Comparison of ENCODE assay signal across 8 mouse cellular contexts in genomic region chr1:37997867-37998266, GRCm38 (mm10). TPM values are rescaled to one million over a fixed set of nuclear protein-coding genes. Genes with fewer than 3 reads are reported as not detected.
DNase-seq lines count a peak whose midpoint lies in the region; ATAC-seq lines count a peak whose summit lies in the region.

TSS of gene Txndc9 (minus strand) at chr1:37997893.
TSS of gene Eif5b (plus strand) at chr1:37998010.

- H3K4me1 ChIP-seq in hindbrain, embryonic 16.5 days (ENCODE audit: control insufficient read depth, insufficient read depth, low read depth, low read length), result peaks cover 14% of the 10 kb centered on the region

- peak; percentile 92 for DNase-seq in T-cell, adult 2 months (ENCODE audit: low spot score)
- DNase-seq in cerebellum, postnatal 36 days, result peak; percentile 94 to 97
- DNase-seq in gastrocnemius, adult 18-20 months (ENCODE audit: low spot score), result peak; percentile 92
- DNase-seq in left cerebral cortex, adult 18-20 months (ENCODE audit: low spot score in 2 of 2), result peak; percentile 94 to 96
- DNase-seq in right cerebral cortex, adult 18-20 months, result peak; percentile 98
- DNase-seq in urinary bladder, postnatal 10 days (ENCODE audit: low spot score), result peak; percentile 78

- H3K9ac ChIP-seq in hindbrain, embryonic 16.5 days (ENCODE audit: low read depth, low read length), result peak within 1 kb of the TSS; percentile 90

- H3K79me2 ChIP-seq in macrophage (ENCODE audit: inconsistent target), result peaks cover 84% of the 10 kb centered on the region

- H3K4me2 ChIP-seq in hindbrain, embryonic 16.5 days (ENCODE audit: low read length), result peak within 1 kb of the TSS; percentile 70

- ATAC-seq in hindbrain, embryonic 16.5 days, result peak; percentile 94

- no peaks in the 10 kb centered on the region for H3K9me3 ChIP-seq in hindbrain, embryonic 16.5 days (ENCODE audit: control insufficient read depth, low read length)

- H3K27ac ChIP-seq in hindbrain, embryonic 16.5 days (ENCODE audit: low read depth, low read length), result peak within 1 kb of the TSS; percentile 92
- H3K27ac ChIP-seq in macrophage, result peak within 1 kb of the TSS; percentile 78

- H3K4me3 ChIP-seq in hindbrain, embryonic 16.5 days (ENCODE audit: low read length), result peak within 1 kb of the TSS; percentile 85
- peak within 1 kb of the TSS; percentile 83 for H3K4me3 ChIP-seq in macrophage (ENCODE audit: inconsistent target)

- H3K27me3 ChIP-seq in hindbrain, embryonic 16.5 days (replicated peaks; ENCODE audit: control insufficient read depth, insufficient read depth, low read length), result no peaks in the 10 kb centered on the region

- peaks cover 9% of the 10 kb centered on the region for H3K36me3 ChIP-seq in hindbrain, embryonic 16.5 days (ENCODE audit: control insufficient read depth, insufficient read depth, low read length)
- peaks cover 27% of the 10 kb centered on the region for H3K36me3 ChIP-seq in macrophage (ENCODE audit: inconsistent target)

- WGBS in hindbrain, embryonic 16.5 days, result under 1% methylated on average over 45 of the region's 50 CpGs
- WGBS in macrophage (ENCODE audit: missing documents), result under 1% methylated on average over 50 of the region's 50 CpGs

RNA-seq across cellular contexts. Expression of gene Txndc9, which starts in this region (rescaled TPM):
- total RNA-seq in gastrocnemius, adult 18-20 months (2021), result 10 to 100 TPM; 28.9 to 35.5 TPM
- 125 and 136 TPM in 2 replicates for polyA plus RNA-seq in hindbrain, embryonic 16.5 days (2015; fragmentation: Nextera tagmentation; extraction: Ambion mirVana)
- total RNA-seq in left cerebral cortex, adult 18-20 months (2021), result 10 to 100 TPM; 56.6 to 71.1 TPM
- 100 to 1,000 TPM in 14 of 26 experiments, 10 to 100 TPM in 12; 60.4 to 157 (median 103) TPM for total RNA-seq in macrophage (2018; cell fraction: chromatin; rRNA removed)
- total RNA-seq in macrophage (2018; cell fraction: cytosol; rRNA removed), result 10 to 100 TPM; 50.3 to 74.5 (median 60.6) TPM
- total RNA-seq in macrophage (2018; cell fraction: nucleus; rRNA removed), result 100 to 1,000 TPM in 10 of 26 experiments, 10 to 100 TPM in 16; 62.7 to 133 (median 95.9) TPM
- polyA plus RNA-seq in macrophage (2018), result 51.7 to 80.7 TPM (median 53.0 TPM) in 3 replicates

RNA-seq across cellular contexts. Expression of gene Eif5b, which starts in this region (rescaled TPM):
- total RNA-seq in gastrocnemius, adult 18-20 months (2021), result 10 to 100 TPM; 46.7 to 58.9 TPM
- polyA plus RNA-seq in hindbrain, embryonic 16.5 days (2015; fragmentation: Nextera tagmentation; extraction: Ambion mirVana), result 17.9 and 18.1 TPM in 2 replicates
- total RNA-seq in left cerebral cortex, adult 18-20 months (2021), result 10 to 100 TPM; 40.7 to 41.1 TPM
- total RNA-seq in macrophage (2018; cell fraction: chromatin; rRNA removed), result 100 to 1,000 TPM in 2 of 26 experiments, 10 to 100 TPM in 24; 27.7 to 112 (median 70.6) TPM
- total RNA-seq in macrophage (2018; cell fraction: cytosol; rRNA removed), result 10 to 100 TPM; 36.6 to 71.0 (median 51.1) TPM
- 100 to 1,000 TPM in 2 of 26 experiments, 10 to 100 TPM in 24; 36.8 to 137 (median 65.5) TPM for total RNA-seq in macrophage (2018; cell fraction: nucleus; rRNA removed)
- polyA plus RNA-seq in macrophage (2018), result 53.9 to 143 TPM (median 55.6 TPM) in 3 replicates

Comparison
In these comparisons a context has a peak if more than half of its experiments do, and no peak if none do; other contexts are left out.
1. Peak in every context shown above with its lines: DNase-seq, ATAC-seq, H3K4me3 ChIP-seq and H3K27ac ChIP-seq.